Mouse (Mus musculus): ENCODE measurements around the gene Fam89a.

Gene Fam89a

GRCm38 (mm10) chr8:124751709-124752173 is at the start of gene Fam89a:
Gene Fam89a, minus strand, starts transcription at chr8:124751832.
- DNase-seq (ENCODE audit: low spot score in 2 of 2), result no peak

- DNase-seq (ENCODE audit: low spot score in 2 of 2), result no peak
Observed at GRCm38 (mm10) chr8:124800542-124800941, 48.9 kb upstream of the Fam89a start.

- DNase-seq (ENCODE audit: low spot score in 2 of 2), result no peak
Observed at GRCm38 (mm10) chr8:124795781-124796488, 44.3 kb upstream of the Fam89a start.

GRCm38 (mm10) chr8:124794486-124794780 is 42.8 kb upstream of the Fam89a start:
- peak; percentile 79 to 83 for DNase-seq (ENCODE audit: low spot score in 2 of 2)

- peak in 1 of 2 experiments; percentile 45 for DNase-seq (ENCODE audit: low spot score in 2 of 2)
Observed at GRCm38 (mm10) chr8:124793661-124794485, 42.2 kb upstream of the Fam89a start.

- DNase-seq (ENCODE audit: low spot score in 2 of 2), result peak; percentile 73 to 81
Observed at GRCm38 (mm10) chr8:124793172-124793651, 41.6 kb upstream of the Fam89a start.

GRCm38 (mm10) chr8:124792708-124793107 is 41.1 kb upstream of the Fam89a start, which contains the start of gene Trim67:
Gene Trim67, plus strand, starts transcription at chr8:124793092.
- DNase-seq (ENCODE audit: low spot score in 2 of 2), result peak; percentile 70 to 80

- DNase-seq (ENCODE audit: low spot score in 2 of 2), result peak; percentile 51 to 53
Observed at GRCm38 (mm10) chr8:124792186-124792585, 40.6 kb upstream of the Fam89a start.

- no peak for DNase-seq (ENCODE audit: low spot score in 2 of 2)
Observed at GRCm38 (mm10) chr8:124791751-124792150, 40.1 kb upstream of the Fam89a start.

GRCm38 (mm10) chr8:124790676-124791075 is 39.0 kb upstream of the Fam89a start:
- DNase-seq (ENCODE audit: low spot score in 2 of 2), result no peak

- DNase-seq (ENCODE audit: low spot score in 2 of 2), result peak; percentile 41 to 44
Observed at GRCm38 (mm10) chr8:124784613-124785012, 33.0 kb upstream of the Fam89a start.

GRCm38 (mm10) chr8:124783228-124783627 is 31.6 kb upstream of the Fam89a start:
- DNase-seq (ENCODE audit: low spot score in 2 of 2), result no peak

GRCm38 (mm10) chr8:124782431-124782830 is 30.8 kb upstream of the Fam89a start:
- no peak for DNase-seq (ENCODE audit: low spot score in 2 of 2)

GRCm38 (mm10) chr8:124780236-124780635 is 28.6 kb upstream of the Fam89a start:
- DNase-seq (ENCODE audit: low spot score in 2 of 2), result peak in 1 of 2 experiments; percentile 37

- peak; percentile 49 to 70 for DNase-seq (ENCODE audit: low spot score in 2 of 2)
Observed at GRCm38 (mm10) chr8:124775695-124776094, 24.1 kb upstream of the Fam89a start.

GRCm38 (mm10) chr8:124772389-124772788 is 20.8 kb upstream of the Fam89a start:
- no peak for DNase-seq (ENCODE audit: low spot score in 2 of 2)

- no peak for DNase-seq (ENCODE audit: low spot score in 2 of 2)
Observed at GRCm38 (mm10) chr8:124763061-124763460, 11.4 kb upstream of the Fam89a start.

- DNase-seq (ENCODE audit: low spot score in 2 of 2), result no peak
Observed at GRCm38 (mm10) chr8:124758544-124758943, 6.9 kb upstream of the Fam89a start.

- no peak for DNase-seq (ENCODE audit: low spot score in 2 of 2)
Observed at GRCm38 (mm10) chr8:124756601-124757000, 5.0 kb upstream of the Fam89a start.

GRCm38 (mm10) chr8:124756153-124756552 is 4.5 kb upstream of the Fam89a start:
- DNase-seq (ENCODE audit: low spot score in 2 of 2), result no peak

GRCm38 (mm10) chr8:124755481-124755880 is 3.8 kb upstream of the Fam89a start:
- DNase-seq (ENCODE audit: low spot score in 2 of 2), result no peak

- DNase-seq (ENCODE audit: low spot score in 2 of 2), result no peak
Observed at GRCm38 (mm10) chr8:124754792-124755190, 3.2 kb upstream of the Fam89a start.
